Mouse (Mus musculus) heart, postnatal 36 days (tissue): ENCODE data around the gene Lmo2. TPM values are rescaled to one million over a fixed set of nuclear protein-coding genes. Genes with fewer than 3 reads are reported as not detected.
A peak's percentile ranks its signal among the peaks of the same experiment; 100 is the strongest.

Experiments used
- DNase-seq, 2 experiments: peaks; one replicate each; pipeline ENCODE4 v3.0.0; 2021 to 2022
- intact Hi-C: fragments of 180-260 bp; cut with DNase I; formaldehyde crosslinking; loops from one replicate; pipeline ENCODE4 v1.15.1; 2025
- total RNA-seq, 2 experiments: library from RNA; stranded (reverse); gene quantifications; 2 replicates each; pipeline ENCODE4 v1.2.3; 2021

The Lmo2 gene
- total RNA-seq: 10 to 100 TPM; 21.1 to 25.3 TPM

DNA sequence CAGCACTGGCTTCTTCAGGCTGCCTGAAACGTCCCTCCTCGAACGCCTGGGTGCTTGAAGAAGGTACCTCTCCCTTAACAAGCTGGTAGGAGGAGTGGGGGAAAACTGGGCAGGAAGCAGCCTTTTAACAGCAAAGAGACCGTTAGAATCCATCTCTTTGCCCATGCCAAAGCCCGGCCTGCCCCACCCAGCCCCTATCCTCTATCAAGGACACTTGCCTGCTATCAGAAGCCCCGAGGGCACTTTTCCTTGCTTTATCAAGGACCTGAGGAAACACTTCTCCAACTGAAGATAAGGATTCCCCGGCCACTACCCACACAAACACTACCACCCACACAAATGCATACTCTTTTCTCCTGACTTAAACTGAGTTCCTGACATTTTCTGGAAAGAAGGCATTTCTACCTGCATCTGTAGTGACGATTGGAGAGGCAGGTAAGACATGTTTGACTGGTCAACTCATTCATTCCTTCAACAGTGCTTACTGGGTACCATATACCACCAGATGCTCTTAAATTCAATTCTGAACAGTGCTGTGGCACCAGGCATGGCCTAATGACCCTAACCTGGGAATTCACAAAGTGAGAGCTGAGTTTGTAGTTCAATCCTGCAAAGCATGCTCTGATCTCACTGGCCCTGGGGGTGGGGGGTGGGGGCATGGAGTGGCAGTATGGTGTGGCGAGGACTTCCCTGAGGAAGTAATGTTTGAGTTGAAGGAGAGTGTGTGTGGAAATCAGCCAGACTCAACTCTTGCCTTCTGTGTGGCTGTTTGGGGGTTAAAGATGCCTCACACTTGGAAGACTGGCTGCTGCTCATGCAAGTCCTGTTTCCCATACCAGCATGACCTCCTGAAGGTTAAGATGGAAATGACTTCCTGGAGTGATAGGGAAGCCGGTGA is at the start of gene Lmo2:
Gene Lmo2 (plus strand): TSS at position 338 of the 898 bp plus-strand sequence.
- DNase-seq: no peak
- intact Hi-C loops: no loop called here

DNA sequence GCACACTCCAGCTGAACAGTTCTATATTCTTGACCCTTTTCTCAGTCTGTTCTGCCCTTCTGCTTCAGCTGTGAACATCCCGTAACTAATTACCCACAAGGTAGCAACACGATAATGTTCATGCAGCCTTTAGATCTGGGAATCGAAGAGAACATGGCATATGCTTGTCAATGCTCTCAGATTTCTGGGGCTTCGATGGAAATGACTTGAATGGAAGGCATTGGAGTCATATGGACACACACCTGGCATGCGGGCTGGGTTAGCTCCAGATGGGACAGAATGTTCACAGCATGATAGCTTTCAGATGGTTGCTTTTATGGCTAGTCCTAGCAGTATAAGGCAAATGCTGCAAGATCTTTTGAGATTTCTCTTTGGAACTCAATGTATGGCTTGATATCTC is 47.2 kb upstream of the Lmo2 start:
- DNase-seq: no peak
- intact Hi-C loops: no loop called here

DNA sequence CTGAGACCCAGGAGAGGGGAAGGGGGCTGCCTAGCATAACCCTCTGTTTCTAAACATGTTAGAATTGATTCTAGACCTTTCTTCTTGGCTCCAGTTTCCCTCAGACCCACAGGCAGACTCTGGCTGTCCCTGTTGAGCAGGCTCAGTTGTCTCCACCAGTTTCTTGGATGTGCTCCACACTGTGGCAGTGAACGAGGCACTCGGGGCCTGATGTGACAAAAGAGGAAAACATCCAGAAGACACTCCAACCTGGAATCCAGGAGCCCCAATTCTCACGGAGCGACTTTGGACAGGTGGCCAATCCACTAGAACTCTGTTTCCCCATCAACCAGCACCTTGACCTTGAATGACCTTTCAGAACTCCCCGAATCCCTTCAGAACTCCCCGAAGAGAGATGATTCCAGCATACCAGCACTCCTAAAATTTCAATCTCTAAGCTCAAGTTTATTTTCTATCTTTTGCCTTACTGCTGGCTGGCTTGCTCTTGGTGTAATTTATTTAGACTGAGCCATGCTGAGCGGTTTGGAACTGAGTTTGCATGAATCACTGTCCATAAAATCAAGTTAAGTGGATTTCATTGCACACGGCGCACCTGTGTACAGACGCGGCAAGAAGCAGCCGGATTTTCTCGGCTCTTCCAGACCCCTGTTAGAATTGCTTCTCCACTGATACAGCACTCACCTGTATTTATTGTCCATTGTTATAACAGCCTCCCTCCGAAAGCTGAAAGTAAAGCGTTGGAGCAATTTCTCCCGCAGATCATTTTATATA is 45.1 kb upstream of the Lmo2 start:
- intact Hi-C loops: no loop called here
- no peak for DNase-seq

DNA sequence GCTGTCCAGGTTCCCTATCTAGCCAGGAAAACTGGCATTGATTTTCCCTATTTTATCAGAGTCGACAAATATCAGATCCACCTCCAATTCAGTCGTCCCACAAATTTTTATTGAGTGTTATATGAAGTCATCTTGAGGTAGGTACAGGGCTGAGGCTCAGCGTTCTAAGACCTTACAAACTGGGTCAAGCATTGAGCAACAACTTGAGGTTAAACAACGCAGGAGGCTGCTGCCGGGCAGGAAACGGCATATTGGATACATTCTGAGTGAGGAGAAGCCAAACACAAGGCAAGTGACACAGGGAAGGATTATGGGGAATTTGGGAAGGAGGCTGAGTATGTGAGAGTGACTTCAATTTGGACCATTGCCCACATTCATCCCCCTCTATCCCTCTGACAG is 44.5 kb upstream of the Lmo2 start:
- DNase-seq: no peak
- intact Hi-C loops: no loop called here

DNA sequence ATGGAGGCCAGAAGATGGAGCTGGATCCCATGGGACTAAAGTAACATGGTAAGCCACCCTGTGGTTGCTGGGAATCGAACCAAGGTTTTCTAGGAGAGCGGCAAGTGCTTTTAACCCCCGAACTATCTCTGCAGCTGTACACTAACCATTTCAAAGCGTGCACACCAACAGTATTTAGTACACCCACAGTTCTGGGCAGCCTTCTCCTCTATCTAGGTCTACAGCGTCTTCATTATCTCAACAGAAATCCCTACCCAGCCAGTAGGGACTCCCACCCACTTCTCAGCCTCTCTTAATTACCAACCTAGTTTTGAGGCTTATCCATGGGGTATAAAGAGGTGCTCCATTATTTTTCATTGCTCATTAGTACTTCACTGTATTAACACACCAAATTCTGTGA is 41.7 kb upstream of the Lmo2 start:
- no peak for DNase-seq
- intact Hi-C loops: no loop called here

DNA sequence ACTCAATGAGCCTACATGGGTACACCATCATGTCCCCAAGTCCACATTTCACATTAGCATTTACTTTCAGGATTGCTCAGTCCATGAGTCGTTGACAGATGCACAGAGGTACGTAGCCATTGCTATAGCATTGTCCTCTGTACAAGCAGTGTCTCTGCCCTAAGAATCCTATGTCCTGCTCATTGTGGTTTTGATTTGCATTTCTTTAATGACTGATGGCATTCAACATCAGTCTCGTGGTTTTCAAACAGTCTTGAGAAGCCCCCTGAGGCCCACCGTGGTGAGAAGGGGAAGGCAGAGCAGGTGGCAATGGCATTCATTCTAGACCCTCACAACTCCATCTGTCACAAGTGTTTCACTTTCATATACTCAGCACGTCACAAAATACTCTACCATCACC is 40.4 kb upstream of the Lmo2 start:
- intact Hi-C loops: no loop called here
- no peak for DNase-seq

DNA sequence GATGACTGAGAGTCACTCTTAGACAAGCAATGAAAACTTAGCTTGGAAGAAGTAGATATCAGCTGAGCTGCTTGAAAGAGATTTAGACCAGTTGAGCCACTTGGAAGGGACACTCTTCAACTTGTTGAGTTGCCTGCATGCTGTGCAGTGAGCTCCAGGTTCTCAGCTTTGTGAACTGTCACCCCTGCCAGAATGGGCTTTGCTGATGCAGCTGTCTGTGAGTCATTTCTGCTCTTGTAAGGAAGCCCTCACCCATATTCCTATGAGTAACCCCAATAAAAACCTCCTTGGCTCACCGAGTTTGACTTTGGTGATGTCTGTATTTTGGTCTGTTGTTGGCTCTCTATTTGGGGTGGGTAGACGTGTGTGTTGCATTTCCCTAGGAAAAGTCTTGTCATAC is 39.4 kb upstream of the Lmo2 start:
- intact Hi-C loops: no loop called here
- DNase-seq: no peak

DNA sequence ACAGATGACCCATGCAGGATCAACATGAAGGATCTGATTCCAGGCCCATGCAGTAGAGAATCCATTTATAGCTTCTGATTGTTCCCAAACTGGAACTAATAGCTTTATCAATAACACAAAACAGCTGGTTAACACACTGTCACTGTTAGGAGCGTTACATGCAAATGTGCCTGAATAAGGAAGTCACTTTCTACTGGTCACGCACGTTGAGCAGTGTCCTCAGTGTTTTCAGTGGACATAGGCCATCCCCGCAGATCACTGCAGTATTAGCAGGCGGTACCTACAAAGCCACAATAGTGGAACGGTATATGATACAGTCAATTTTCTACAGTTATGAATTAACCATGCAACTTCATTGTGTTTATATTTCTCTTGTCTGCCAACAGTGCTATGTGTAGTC is 38.3 kb upstream of the Lmo2 start:
- intact Hi-C loops: no loop called here
- no peak for DNase-seq

DNA sequence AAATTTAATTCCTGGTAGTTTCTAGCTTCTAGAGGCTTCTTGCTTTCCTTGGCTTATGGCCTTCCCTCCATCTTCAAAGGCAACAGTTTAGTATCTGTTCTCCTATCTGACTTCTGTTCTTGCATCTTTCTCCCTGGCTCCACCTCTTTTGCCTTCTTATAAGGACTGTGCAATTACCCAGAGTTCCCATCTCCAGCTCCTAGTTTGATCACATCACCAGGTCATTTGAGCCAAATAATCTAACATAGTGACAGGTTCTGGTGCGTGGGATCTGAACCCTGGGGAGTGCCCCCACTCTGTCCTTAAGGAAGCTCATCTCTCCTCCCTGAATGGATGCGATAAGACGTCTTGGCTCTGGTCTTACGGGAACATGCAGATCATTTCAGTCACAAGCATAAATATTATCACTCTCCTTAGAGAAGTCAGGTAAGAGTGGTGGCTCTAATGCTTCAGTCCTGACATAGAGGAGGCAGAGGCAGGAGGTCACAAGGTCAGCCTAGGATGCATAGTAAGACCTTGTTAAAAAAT is 31.1 kb upstream of the Lmo2 start:
- DNase-seq: no peak
- intact Hi-C loops: no loop called here

DNA sequence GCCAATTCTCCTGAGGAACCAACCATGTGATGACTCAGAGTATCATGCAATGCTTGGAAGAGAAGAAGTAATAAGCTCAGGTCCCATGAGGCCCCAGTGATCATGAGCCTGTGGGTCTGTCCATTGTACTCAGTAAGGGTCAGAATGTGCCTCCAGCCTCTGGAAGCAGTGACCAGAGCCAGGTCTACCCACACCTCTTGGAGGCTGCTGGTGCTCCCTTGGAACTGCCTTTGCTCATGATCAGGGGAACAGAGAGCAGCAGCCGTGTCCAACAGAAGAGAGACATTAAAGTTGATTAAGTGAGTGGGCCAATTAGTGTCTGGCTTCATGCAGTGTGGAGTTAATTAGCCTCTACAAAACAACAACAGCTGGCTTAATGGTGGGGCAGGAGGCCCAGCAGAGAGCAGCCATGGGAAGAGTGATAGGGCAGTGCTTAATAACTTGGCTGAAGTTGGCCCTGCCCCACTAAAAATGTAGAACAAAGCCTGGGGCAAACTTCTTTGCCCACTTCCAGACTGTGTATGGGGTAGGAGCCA is 30.1 kb upstream of the Lmo2 start:
- intact Hi-C loops: no loop called here
- peak; percentile 44 to 51 for DNase-seq

DNA sequence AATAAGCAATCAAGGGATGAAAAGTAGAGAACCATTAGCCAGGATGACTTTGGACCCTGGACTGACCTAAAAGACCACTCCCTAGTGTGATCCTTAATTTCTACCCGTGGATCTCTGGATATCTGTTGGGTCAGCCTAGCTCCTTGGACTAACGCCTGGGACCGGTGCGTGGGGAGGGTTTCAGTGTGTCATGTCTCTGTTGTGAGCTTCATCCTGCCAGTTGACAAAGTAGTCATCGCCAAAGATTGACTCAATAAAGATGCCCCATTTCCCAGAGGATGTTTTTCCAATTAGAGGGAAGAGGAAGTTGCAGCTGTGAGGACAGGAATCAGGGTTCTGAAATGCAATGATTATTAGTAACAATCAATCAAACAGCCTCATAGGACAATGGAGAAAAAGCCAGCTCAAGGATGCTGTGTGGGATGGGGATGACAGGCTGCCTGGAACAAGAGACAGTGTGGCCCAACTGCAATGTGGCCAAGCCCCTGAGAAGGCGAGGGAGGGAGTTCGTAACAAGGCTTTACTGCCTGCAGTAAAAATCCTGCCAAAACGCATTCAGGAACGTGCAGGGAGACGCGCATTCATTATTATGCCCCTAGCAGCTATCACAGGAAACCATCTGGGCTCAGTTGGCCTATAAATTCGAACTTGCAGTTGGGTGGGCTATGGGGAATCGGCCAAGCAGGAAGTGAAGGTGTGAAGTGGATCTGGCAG is 27.3 kb upstream of the Lmo2 start:
- intact Hi-C loops: no loop called here
- DNase-seq: peak; percentile 19 to 46

DNA sequence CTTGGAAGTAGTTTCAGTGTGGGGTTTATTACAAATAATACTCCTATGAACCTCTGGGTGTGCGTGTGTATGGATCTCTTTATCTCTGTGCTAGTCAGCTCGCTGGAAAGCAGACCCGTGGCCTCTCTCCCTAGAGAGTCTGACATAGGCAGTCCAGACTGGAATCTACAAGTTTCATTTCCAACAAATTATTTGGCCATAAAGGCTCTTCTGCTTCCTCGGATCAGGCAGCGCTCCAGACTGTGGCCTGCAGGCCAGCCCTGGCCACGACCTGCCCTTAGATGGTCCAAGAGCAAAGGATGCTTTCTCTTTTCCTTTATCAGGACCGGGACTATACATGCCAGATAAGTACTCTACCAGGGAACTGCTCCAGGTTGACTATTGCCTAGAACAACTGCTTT is 26.3 kb upstream of the Lmo2 start:
- peak; percentile 51 to 58 for DNase-seq
- intact Hi-C loops: no loop called here

DNA sequence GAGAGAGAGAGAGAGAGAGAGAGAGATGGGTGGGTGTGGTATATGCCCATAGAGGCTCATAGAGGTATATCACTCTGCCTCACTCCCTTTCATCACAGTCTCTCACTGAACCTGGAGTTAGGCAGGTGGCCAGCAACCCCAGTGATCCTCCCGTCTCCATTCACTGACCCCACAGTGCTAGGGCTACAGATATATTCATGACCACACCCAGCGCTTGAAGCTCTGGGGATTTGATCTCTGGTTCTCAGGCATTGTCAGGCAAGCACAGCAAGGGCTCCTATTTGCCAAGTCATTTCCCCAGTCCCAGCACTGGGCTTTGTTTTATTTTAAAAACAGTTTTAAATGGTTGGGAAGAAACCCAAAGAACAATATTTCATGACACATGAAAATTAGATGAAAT is 25.8 kb upstream of the Lmo2 start:
- intact Hi-C loops: no loop called here
- peak; percentile 16 to 22 for DNase-seq

DNA sequence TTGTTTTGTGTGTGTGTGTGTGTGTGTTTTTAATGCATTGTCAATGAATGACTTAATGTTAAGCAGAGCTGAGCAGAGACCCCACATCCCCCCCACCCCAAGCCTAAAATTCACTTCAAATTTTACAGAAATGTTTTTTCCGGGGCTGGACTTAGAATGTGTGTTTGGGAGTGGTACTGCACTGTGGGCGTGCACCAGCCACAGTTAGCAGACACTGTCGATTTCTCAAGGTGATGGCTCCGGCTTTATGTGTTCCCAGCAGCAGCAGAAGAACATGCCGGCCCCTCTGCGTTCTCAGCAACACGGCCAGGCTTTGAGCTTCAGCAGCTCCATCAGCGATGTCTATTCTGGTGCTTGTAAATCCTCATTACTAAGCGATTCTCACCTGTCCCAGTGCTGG is 25.3 kb upstream of the Lmo2 start:
- DNase-seq: no peak
- intact Hi-C loops: no loop called here

DNA sequence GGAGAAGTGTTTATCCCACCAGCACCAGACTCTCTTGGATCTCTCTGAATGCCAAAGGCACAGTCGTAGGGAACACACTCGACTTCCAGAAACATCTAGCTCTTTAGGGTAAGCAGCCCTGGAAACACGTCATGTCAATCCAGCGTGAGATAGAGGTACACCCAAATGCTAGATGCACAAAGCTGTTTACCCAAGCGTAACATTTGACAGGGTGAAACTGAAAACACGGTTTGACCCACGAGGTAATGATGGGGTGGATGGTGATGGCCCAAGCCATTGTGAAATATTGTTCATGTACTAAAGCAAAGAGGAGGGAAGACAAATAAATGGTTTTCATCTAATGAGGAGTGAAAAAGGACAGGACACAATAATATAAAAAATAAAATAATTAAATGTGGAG is 23.5 kb upstream of the Lmo2 start:
- DNase-seq: no peak
- intact Hi-C loops: loop anchor here (2.0 kb wide), 1 partner anchor 35 kb away; no protein-coding TSS in a partner anchor

DNA sequence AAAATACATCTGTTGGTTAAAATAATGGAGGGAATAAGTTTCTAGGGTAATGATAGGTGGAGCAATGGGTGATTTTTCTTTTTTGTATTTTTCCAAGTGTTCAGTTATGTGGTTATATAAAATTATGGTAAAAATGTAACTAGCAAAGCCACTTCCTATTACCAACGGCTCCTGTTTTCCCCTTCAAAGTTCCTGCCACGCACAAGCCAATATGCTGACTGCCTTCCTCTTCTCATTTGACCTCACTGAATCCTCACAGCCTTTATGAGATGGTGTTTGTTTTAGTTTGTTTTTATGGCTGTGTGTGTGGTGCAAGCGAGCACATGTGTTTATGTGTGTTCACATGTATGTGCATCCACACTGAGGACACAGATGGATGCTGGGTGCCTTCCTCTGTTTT is 23.1 kb upstream of the Lmo2 start:
- intact Hi-C loops: loop anchor here (2.0 kb wide), 1 partner anchor 34 kb away; no protein-coding TSS in a partner anchor
- DNase-seq: no peak

DNA sequence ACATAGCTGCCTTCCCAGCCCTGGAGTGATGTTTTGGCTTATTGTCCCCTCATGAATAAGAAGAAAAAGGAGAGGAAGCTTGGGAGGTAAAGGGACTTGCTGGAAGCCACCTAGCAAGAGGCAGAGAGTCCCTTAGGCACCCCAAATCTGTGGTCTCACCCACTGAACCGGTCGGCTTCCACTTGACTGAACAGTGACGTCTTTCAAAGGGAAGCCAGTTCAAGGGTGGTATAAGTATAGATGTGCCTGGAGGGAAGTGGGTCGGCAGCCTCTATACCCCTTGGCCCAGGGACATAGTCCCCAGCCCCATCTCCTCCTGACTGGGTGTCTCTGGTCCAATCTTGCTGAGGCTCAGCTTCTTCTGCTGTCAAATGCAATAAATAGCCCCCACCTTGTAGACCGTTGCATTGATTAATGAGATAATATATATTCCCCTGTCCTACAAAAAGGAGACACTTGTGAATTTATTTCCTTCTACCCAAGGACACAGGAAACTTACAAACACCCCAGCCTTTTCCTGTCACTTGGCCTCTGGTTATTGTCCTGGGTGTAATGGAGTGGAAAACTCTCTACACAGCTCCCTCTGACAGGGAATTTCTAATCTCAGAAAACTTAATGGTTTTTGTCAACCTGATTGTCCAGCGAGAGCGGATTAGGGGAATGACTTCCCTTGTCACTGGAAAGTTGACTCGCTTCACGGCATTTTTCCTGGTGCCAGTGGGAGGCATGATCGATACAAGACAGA is 21.9 kb upstream of the Lmo2 start:
- intact Hi-C loops: loop anchor here (2.0 kb wide), 1 partner anchor 33 kb away; no protein-coding TSS in a partner anchor
- no peak for DNase-seq

DNA sequence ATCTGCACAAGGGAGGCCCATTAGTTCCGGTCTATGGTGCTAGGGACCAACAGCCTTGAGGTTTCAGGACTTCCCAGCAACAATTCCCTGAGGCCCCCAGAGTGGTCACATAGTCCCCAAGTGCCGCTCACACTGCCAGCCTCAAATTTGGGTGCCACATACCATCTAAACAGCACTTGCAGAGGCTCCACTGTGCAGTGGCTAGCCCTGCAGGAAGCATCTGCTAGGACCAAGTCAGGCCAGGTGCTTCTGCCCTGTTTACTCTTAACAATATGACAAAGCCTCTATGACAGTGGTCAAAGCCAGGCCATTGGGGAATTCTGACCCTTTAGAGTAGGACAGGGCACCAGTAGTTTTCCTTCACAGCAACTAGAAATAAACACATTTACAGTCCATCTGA is 21.1 kb upstream of the Lmo2 start:
- intact Hi-C loops: no loop called here
- no peak for DNase-seq

DNA sequence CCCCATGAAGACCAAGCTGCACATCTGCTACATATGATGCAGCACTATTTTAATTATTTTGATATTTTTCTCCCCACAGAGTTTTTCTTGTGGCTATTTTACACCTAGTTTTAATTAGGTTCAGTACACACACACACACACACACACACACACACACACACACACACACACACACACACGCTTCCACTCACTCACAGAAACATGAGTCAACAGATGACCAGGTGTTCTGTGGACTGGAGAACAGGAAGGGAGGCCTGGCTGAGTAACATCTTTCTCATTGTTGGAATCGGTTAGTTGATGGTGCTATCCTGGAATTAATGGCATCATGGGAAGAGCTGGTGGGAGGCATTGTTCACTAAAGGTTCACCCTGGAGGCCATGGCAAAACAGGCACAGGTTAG is 20.1 kb upstream of the Lmo2 start:
- intact Hi-C loops: no loop called here
- no peak for DNase-seq

DNA sequence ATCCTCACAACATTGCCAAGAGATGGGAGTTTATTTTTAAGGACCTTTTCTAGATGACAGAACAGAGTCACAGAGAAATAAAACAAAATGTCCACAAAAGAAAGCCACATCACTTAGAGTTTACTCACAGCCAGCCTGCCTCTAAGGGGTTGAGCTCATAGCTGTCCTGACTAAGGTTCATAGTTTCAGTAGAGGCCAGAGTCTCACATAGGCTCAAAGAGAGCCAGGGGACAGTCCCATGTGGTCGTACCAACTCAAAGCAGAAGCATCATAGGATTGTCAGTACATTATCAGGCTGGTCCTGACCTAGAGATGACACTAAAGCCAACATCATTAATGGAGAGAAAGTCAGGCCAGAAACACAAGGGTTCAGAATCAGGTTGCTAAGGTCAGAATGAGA is 19.2 kb upstream of the Lmo2 start:
- intact Hi-C loops: no loop called here
- DNase-seq: no peak
